Mouse (Mus musculus) G1E (cell line): Measurements from ENCODE around the gene Duxf3.
"Not testable (repeated sequence)": the region's sequence is repeated elsewhere in the genome, so short reads cannot be mapped to it uniquely, and the experiment has no call there.

Experiments used
- CTCF ChIP-seq: IDR thresholded peaks from 2 replicates; pipeline ENCODE4 v1.5.1; 2012; ENCODE audit warnings: low read depth, low read length, inconsistent platforms, mixed read lengths
- GATA1 ChIP-seq: IDR thresholded peaks from 2 replicates; pipeline ENCODE4 v1.6.1; 2012; ENCODE audit warnings: borderline replicate concordance, low read length, inconsistent platforms, mixed read lengths
- POLR2AphosphoS5 ChIP-seq: IDR thresholded peaks from 2 replicates; pipeline ENCODE4 v1.6.1; 2012; ENCODE audit warnings: low read depth, low read length, inconsistent platforms; ENCODE audit not compliant: insufficient replicate concordance
- TAL1 ChIP-seq: conservative IDR thresholded peaks from 2 replicates; pipeline ENCODE4 v1.6.1; 2012; ENCODE audit warnings: low read depth, low read length, inconsistent platforms, mixed read lengths

DNA sequence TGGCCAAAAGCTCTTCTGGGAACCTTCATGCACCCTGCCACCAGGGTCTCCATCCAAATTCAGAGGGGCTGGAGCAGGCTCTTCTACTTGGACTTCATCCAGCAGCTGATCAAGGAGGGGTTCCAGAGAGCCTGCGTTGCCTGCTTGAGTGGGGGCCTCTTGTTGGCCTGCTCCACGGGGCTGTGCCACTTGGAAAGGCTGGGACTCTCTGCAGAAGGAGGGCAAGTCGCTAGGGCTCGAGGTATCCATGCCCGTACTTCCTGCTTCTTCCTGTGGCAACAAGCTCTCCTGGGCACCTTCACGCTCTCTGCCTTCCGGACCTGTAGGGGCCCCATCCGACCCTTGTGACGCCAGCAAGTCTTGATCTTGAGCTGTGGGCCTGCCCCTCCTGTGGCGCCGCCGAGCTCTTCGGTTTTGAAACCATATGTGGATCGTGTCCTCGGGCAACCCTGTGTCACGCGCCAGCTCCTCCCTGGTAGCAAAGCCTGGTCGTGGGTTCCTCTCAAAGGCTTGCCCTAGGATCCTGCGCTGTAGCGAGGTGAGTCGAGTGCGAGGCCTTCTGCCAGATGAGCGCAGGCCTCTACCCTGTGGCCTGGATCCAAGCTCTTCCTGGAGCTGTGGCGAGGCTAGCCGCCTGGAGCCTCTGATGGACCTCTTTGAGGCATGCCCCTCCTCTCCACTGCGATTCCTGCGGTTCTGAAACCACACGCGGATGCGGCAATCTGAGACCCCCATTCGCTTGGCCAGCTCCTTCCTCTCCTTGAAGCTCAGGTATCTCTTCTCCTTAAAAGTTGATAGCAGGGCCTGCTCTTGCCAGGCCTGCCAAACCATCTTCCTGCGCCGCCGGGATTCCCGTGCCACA is 465 bp downstream of the Duxf3 start:
- not testable (repeated sequence) for TF ChIP-seq CTCF, TAL1, GATA1, POLR2AphosphoS5
